In genomic region chr4:144957186-144957585, GRCm38 (mm10) we compare ENCODE assay signal across 10 mouse cellular contexts.
A peak's percentile ranks its signal among the peaks of the same experiment; 100 is the strongest.
DNase-seq lines count a peak whose midpoint lies in the region; ATAC-seq lines count a peak whose summit lies in the region.
"Had no signal": no experiment of that assay in that cellular context is flagged by ENCODE, and none has a peak within 500 bp of the region (broad histone marks: within the 10 kb centered on the region; RNA-seq: fewer than 3 reads in every experiment).

No protein-coding gene starts in this region.

- ATAC-seq in frontal cortex, adult (ENCODE audit: low TSS enrichment), result no peak

- peak; percentile 67 to 72 for DNase-seq in heart, adult 18-20 months
- no peak for DNase-seq in heart, postnatal 4 days
- DNase-seq in adrenal gland, adult 8-10 months, result peak; percentile 83
- DNase-seq in kidney, postnatal 14 days, result peak; percentile 71
- peak; percentile 87 for DNase-seq in lung, postnatal 25 days (ENCODE audit: low spot score)
- no peak for DNase-seq in frontal cortex, postnatal 36 days (ENCODE audit: low spot score in 2 of 2)
- no peak for DNase-seq in layer of hippocampus, postnatal 10 days (ENCODE audit: low spot score in 2 of 2)
- DNase-seq: B cell, adult 2 months; cerebellum, adult 9-10 months had no signal

Comparison
In these comparisons a context has a peak if more than half of its experiments do, and no peak if none do; other contexts are left out.
1. DNase-seq: peak in heart, adult 18-20 months (2 of 2), adrenal gland, adult 8-10 months (single experiment), kidney, postnatal 14 days (single experiment) and lung, postnatal 25 days (single experiment); none in heart, postnatal 4 days (single experiment), frontal cortex, postnatal 36 days (0 of 2) and layer of hippocampus, postnatal 10 days (0 of 2).